Mouse (Mus musculus) midbrain, embryonic 13.5 days (tissue): ENCODE results near the gene Tes3-ps. TPM values are rescaled to one million over a fixed set of nuclear protein-coding genes. Genes with fewer than 3 reads are reported as not detected.

Experiments
- ATAC-seq: fragments of 200-750 bp; cut with Nextera tagmentation; 2 replicates; pipeline ENCODE4 v1.8.0; 2017; ENCODE audit warnings: mild to moderate bottlenecking, moderate TSS enrichment, moderate library complexity
- H3K27ac ChIP-seq: fragments of 300-500 bp; sonication (generic); 2 replicates; pipeline ENCODE4 v1.5.1; 2015; ENCODE audit warnings: inconsistent platforms, mild to moderate bottlenecking, moderate library complexity
- H3K27me3 ChIP-seq: fragments of 300-500 bp; sonication (generic); 2 replicates; pipeline ENCODE4 v1.6.1; 2015; ENCODE audit warnings: mild to moderate bottlenecking, inconsistent platforms
- H3K36me3 ChIP-seq: fragments of 300-500 bp; sonication (generic); 2 replicates; pipeline ENCODE4 v1.6.1; 2015; ENCODE audit warnings: mild to moderate bottlenecking, inconsistent platforms
- H3K4me1 ChIP-seq: fragments of 300-500 bp; sonication (generic); replicated peaks from 2 replicates; pipeline ENCODE4 v1.6.1; 2015; ENCODE audit warnings: inconsistent platforms
- H3K4me2 ChIP-seq: fragments of 300-500 bp; sonication (generic); replicated peaks from 2 replicates; pipeline ENCODE4 v1.6.1; 2015; ENCODE audit warnings: moderate library complexity, mild to moderate bottlenecking, inconsistent platforms
- H3K4me3 ChIP-seq: fragments of 300-500 bp; sonication (generic); replicated peaks from 2 replicates; pipeline ENCODE4 v1.5.1; 2015; ENCODE audit warnings: mild to moderate bottlenecking, inconsistent platforms
- H3K9ac ChIP-seq: fragments of 300-500 bp; sonication (generic); replicated peaks from 2 replicates; pipeline ENCODE4 v1.6.1; 2015; ENCODE audit warnings: mild to moderate bottlenecking, inconsistent platforms
- H3K9me3 ChIP-seq: fragments of 300-500 bp; sonication (generic); 2 replicates; pipeline ENCODE4 v1.6.1; 2016; ENCODE audit warnings: mild to moderate bottlenecking, inconsistent platforms
- WGBS: fragments of 180-500 bp; shearing (Covaris S2); methylation state at CpG from one replicate; pipeline ENCODE4 v1.1.7; 2015; 5-methylcytosine and 5-hydroxymethylcytosine counted together
- polyA plus RNA-seq: library from polyadenylated mRNA; unstranded; fragments of >200 nt; fragmentation: Nextera tagmentation; extraction: Ambion mirVana; gene quantifications from 2 replicates; pipeline ENCODE4 v1.2.1, GENCODE M21; 2015

The Tes3-ps gene
- polyA plus RNA-seq, 1 experiment from 2014 or later, result 0.89 TPM

- no peak overlapping the region for H3K4me3 ChIP-seq
- no peaks in the 10 kb centered on the region for H3K9me3 ChIP-seq
- H3K27ac ChIP-seq, result no peak overlapping the region
- WGBS, result 90% methylated on average over 4 of the region's 4 CpGs
- H3K4me1 ChIP-seq, result no peaks in the 10 kb centered on the region
- ATAC-seq, result no peak
- no peak overlapping the region for H3K9ac ChIP-seq
- H3K4me2 ChIP-seq, result no peak overlapping the region
- H3K36me3 ChIP-seq, result peaks cover 6% of the 10 kb centered on the region
- H3K27me3 ChIP-seq, result no peaks in the 10 kb centered on the region
Measured at GRCm38 (mm10) chr13:49470319-49470718, 22.8 kb upstream of the Tes3-ps start.

DNA sequence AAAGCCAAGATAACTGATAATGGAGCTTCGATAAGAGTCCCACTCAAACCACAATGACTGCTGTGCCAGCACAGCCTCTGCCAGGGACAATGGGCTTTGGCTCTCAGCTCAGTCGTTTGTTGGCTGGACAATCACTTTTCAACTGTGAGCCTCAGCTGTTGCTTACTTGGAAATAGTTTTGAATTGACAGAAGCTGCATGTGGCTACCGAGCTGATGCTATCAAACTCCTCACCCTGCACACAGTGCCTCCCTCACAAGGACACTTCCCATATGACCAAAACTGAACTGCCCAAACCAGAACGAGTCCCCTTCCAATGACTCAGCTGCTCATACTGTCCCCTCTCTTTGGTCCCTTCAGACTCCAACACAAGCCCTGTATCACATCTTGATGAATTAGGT, 22.3 kb upstream of the Tes3-ps start:
- ATAC-seq, result no peak
- 80% methylated on average over 4 of the region's 4 CpGs for WGBS
- Histone ChIP-seq H3K4me1 (no peaks in the 10 kb centered on the region), H3K9ac (no peak overlapping the region), H3K36me3 (peaks cover 2% of the 10 kb centered on the region; the same call in 1 of the 2 replicates), H3K27ac (no peak overlapping the region), H3K27me3 (no peaks in the 10 kb centered on the region), H3K4me3 (no peak overlapping the region), H3K9me3 (no peaks in the 10 kb centered on the region), H3K4me2 (no peak overlapping the region)

- Histone ChIP-seq H3K4me2 (no peak overlapping the region), H3K9me3 (no peaks in the 10 kb centered on the region), H3K4me1 (no peaks in the 10 kb centered on the region), H3K9ac (no peak overlapping the region), H3K27ac (no peak overlapping the region), H3K27me3 (no peaks in the 10 kb centered on the region), H3K36me3 (no peaks in the 10 kb centered on the region), H3K4me3 (no peak overlapping the region)
- no peak for ATAC-seq
- 67% methylated on average over 4 of the region's 4 CpGs for WGBS
Measured at GRCm38 (mm10) chr13:49471981-49472675, 21.0 kb upstream of the Tes3-ps start.

DNA sequence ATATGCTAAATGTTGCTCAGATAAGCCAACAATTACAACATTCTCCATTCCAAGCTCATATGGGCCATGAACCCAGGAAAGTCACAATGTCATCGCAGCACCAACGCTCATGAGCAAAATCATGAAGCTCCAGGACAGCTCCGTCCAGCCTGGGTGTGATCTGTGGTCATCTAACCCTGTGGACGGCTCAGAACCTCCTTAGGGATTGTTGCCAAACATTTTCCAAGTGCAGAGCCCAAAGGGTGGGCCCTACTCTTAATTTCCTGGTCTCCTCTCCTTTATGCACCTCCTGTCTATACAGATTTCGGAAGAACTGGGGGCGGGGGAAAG, 20.5 kb upstream of the Tes3-ps start:
- H3K4me1 ChIP-seq, result no peaks in the 10 kb centered on the region
- H3K9me3 ChIP-seq, result no peaks in the 10 kb centered on the region
- H3K4me3 ChIP-seq, result no peak overlapping the region
- no peaks in the 10 kb centered on the region for H3K27me3 ChIP-seq
- no peak overlapping the region for H3K9ac ChIP-seq
- 96% methylated on average over 6 of the region's 6 CpGs for WGBS
- no peak overlapping the region for H3K4me2 ChIP-seq
- no peaks in the 10 kb centered on the region for H3K36me3 ChIP-seq
- no peak for ATAC-seq
- H3K27ac ChIP-seq, result no peak overlapping the region

GRCm38 (mm10) chr13:49477887-49478286, 15.2 kb upstream of the Tes3-ps start:
- H3K36me3 ChIP-seq, result no peaks in the 10 kb centered on the region
- H3K4me3 ChIP-seq, result no peak overlapping the region
- no peaks in the 10 kb centered on the region for H3K9me3 ChIP-seq
- WGBS, result 95% methylated on average over 3 of the region's 3 CpGs
- H3K9ac ChIP-seq, result no peak overlapping the region
- no peak for ATAC-seq
- no peak overlapping the region for H3K27ac ChIP-seq
- H3K4me1 ChIP-seq, result no peaks in the 10 kb centered on the region
- no peaks in the 10 kb centered on the region for H3K27me3 ChIP-seq
- no peak overlapping the region for H3K4me2 ChIP-seq

DNA sequence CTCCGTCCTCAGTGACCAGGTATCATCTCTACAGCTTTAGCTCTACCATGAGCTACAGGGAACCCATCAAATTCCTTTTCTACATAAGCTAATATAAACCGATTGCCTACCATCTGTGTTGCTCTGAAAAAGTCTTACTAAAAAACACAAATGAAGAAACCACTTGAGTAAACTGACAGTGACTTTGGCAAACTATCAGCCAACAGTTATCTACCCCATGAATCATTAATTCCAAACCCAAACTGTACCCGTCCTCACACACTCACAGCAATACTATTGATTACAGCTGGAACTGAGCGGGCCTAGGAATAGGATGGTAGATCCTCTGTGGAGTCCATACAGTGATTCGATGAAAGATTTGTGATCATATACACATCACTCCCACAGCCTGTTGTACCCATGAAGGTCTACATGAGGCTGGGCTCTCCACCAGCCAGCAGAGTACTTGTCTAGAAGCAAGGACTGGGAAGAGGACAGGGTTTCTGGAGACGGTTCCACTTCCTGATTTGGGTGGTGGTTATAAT, 14.2 kb upstream of the Tes3-ps start:
- Histone ChIP-seq H3K4me2 (no peak overlapping the region), H3K27ac (no peak overlapping the region), H3K4me3 (no peak overlapping the region), H3K4me1 (no peaks in the 10 kb centered on the region), H3K27me3 (no peaks in the 10 kb centered on the region), H3K36me3 (no peaks in the 10 kb centered on the region), H3K9me3 (no peaks in the 10 kb centered on the region), H3K9ac (no peak overlapping the region)
- 93% methylated on average over 6 of the region's 6 CpGs for WGBS
- no peak for ATAC-seq

- Histone ChIP-seq H3K9ac (no peak overlapping the region), H3K36me3 (no peaks in the 10 kb centered on the region), H3K9me3 (no peaks in the 10 kb centered on the region), H3K4me2 (no peak overlapping the region), H3K4me3 (no peak overlapping the region), H3K4me1 (no peaks in the 10 kb centered on the region), H3K27me3 (no peaks in the 10 kb centered on the region), H3K27ac (no peak overlapping the region)
- 85% methylated on average over 4 of the region's 4 CpGs for WGBS
- ATAC-seq, result no peak
Measured at GRCm38 (mm10) chr13:49479399-49479798, 13.7 kb upstream of the Tes3-ps start.

GRCm38 (mm10) chr13:49480057-49480456, 13.1 kb upstream of the Tes3-ps start:
- H3K4me2 ChIP-seq, result no peak overlapping the region
- ATAC-seq, result no peak
- H3K9me3 ChIP-seq, result no peaks in the 10 kb centered on the region
- no peak overlapping the region for H3K9ac ChIP-seq
- no peak overlapping the region for H3K27ac ChIP-seq
- WGBS, result 87% methylated on average over 2 of the region's 2 CpGs
- H3K36me3 ChIP-seq, result no peaks in the 10 kb centered on the region
- H3K4me1 ChIP-seq, result no peaks in the 10 kb centered on the region
- no peaks in the 10 kb centered on the region for H3K27me3 ChIP-seq
- no peak overlapping the region for H3K4me3 ChIP-seq

- H3K9ac ChIP-seq, result no peak overlapping the region
- H3K36me3 ChIP-seq, result no peaks in the 10 kb centered on the region
- 71% methylated on average over 5 of the region's 5 CpGs for WGBS
- H3K27ac ChIP-seq, result no peak overlapping the region
- ATAC-seq, result no peak
- H3K9me3 ChIP-seq, result no peaks in the 10 kb centered on the region
- H3K4me3 ChIP-seq, result no peak overlapping the region
- no peaks in the 10 kb centered on the region for H3K4me1 ChIP-seq
- no peaks in the 10 kb centered on the region for H3K27me3 ChIP-seq
- H3K4me2 ChIP-seq, result no peak overlapping the region
Measured at GRCm38 (mm10) chr13:49480551-49480950, 12.6 kb upstream of the Tes3-ps start.

GRCm38 (mm10) chr13:49485388-49485787, 7.7 kb upstream of the Tes3-ps start:
- no peaks in the 10 kb centered on the region for H3K4me1 ChIP-seq
- no peaks in the 10 kb centered on the region for H3K9me3 ChIP-seq
- H3K9ac ChIP-seq, result no peak overlapping the region
- no peak for ATAC-seq
- no peak overlapping the region for H3K4me2 ChIP-seq
- no peak overlapping the region for H3K4me3 ChIP-seq
- H3K27me3 ChIP-seq, result no peaks in the 10 kb centered on the region
- H3K36me3 ChIP-seq, result no peaks in the 10 kb centered on the region
- WGBS, result 88% methylated on average over 5 of the region's 5 CpGs
- H3K27ac ChIP-seq, result no peak overlapping the region

DNA sequence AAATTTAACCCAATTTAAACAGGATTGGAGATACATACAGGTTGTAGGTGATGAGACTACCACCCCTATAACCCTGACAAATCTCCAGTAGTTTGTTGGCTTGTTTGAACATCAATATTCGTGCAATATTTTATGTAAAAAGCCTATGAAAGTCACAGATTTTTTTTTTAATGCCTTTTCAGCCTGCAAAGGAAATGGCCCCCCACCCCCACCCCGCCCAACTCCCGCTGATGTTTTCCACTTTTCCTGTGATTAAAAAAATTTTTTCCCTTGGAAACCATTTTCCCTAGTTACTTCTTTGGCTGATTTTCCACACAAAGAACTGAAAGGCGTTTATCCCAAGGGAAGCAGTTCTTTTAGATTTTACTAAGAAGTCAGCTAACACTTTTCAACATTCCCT, 11.4 kb downstream of the Tes3-ps start, which contains the start of gene Ecm2:
Gene Ecm2 (plus strand): TSS at position 301 of the 400 bp plus-strand sequence.
- ATAC-seq, result no peak
- Histone ChIP-seq H3K9ac (no peak within 1 kb of the TSS), H3K4me1 (peaks cover 7% of the 10 kb centered on the region), H3K4me3 (no peak within 1 kb of the TSS), H3K4me2 (no peak within 1 kb of the TSS), H3K27ac (no peak within 1 kb of the TSS), H3K27me3 (no peaks in the 10 kb centered on the region), H3K9me3 (no peaks in the 10 kb centered on the region), H3K36me3 (no peaks in the 10 kb centered on the region)
- 28% methylated on average over 4 of the region's 4 CpGs for WGBS

GRCm38 (mm10) chr13:49505776-49506175, 12.7 kb downstream of the Tes3-ps start:
- H3K9ac ChIP-seq, result no peak overlapping the region
- no peak overlapping the region for H3K4me2 ChIP-seq
- no peaks in the 10 kb centered on the region for H3K27me3 ChIP-seq
- WGBS, result 85% methylated on average over 4 of the region's 4 CpGs
- H3K27ac ChIP-seq, result no peak overlapping the region
- no peak for ATAC-seq
- H3K9me3 ChIP-seq, result no peaks in the 10 kb centered on the region
- no peak overlapping the region for H3K4me3 ChIP-seq
- no peaks in the 10 kb centered on the region for H3K36me3 ChIP-seq
- H3K4me1 ChIP-seq, result peaks cover 7% of the 10 kb centered on the region

DNA sequence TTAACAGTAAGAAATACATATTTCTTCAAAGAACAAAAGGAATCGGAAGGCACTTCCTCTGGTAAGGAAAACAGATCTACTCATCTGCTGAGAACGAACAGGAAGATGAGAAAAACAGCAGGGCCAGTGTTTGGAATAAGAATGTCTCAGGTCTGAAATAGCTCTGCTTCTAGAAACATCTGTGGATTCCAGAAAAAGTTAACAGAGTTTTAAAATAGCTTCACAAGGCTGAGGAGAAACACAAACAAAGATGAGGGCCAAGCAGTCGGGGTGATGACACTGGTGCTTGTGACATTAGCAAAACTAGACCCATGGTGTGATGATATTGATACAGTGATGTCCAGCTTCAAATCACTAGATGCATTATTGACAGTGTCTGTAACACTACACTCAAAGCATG, 14.1 kb downstream of the Tes3-ps start:
- no peak overlapping the region for H3K4me3 ChIP-seq
- peaks cover 7% of the 10 kb centered on the region for H3K4me1 ChIP-seq
- H3K27ac ChIP-seq, result no peak overlapping the region
- WGBS, result 87% methylated on average over 3 of the region's 3 CpGs
- no peak overlapping the region for H3K9ac ChIP-seq
- H3K9me3 ChIP-seq, result no peaks in the 10 kb centered on the region
- no peak for ATAC-seq
- no peaks in the 10 kb centered on the region for H3K36me3 ChIP-seq
- H3K27me3 ChIP-seq, result no peaks in the 10 kb centered on the region
- H3K4me2 ChIP-seq, result no peak overlapping the region
